Mouse (Mus musculus) cerebellum, adult 2 months (tissue): ENCODE data around the gene Gpc1.

ENCODE experiments used
- CTCF ChIP-seq: fragments of 200-500 bp; IDR thresholded peaks from 2 replicates; pipeline ENCODE4 v1.5.1; 2011; ENCODE audit warnings: low read depth, mild to moderate bottlenecking, control low read depth, low read length, moderate library complexity, borderline replicate concordance; ENCODE audit not compliant: insufficient read depth
- POLR2A ChIP-seq: fragments of 200-500 bp; IDR thresholded peaks from 2 replicates; pipeline ENCODE4 v1.6.1; 2011; ENCODE audit warnings: low read length, control low read depth, borderline replicate concordance; ENCODE audit not compliant: insufficient read depth

DNA sequence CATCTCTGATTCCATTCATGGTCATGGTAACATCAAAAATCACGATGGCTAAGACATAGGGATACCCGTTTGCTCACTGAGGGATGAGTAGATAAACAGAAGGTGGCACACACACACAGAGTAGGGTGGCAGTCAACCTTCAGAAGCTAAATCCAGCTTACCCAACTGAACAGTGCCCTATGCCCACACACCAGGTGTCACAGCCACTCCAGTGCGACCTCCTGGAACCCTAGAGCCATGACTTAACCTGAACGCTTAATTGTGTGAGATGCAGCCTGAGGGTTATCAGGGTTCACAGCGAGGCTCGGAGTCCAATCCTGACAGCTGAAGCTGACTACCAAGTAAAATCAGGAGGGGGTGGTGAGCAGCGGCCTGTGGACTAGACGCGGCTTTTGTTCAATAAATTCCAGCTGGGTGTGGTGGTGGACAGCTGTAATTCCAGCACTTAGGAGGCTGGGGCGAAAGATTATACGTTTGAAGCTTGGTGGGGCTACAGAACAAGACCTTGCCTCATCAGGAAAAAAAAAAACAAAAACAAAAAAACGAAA, 46.1 kb downstream of the Gpc1 start:
- no peak for TF ChIP-seq POLR2A
- TF ChIP-seq CTCF: no peak
